Mouse (Mus musculus) liver, postnatal 0 days (tissue): ENCODE measurements around the gene Mad1l1. TPM values are rescaled to one million over a fixed set of nuclear protein-coding genes. Genes with fewer than 3 reads are reported as not detected.

Source experiments
- ATAC-seq: fragments of 200-750 bp; cut with Nextera tagmentation; 2 replicates; pipeline ENCODE4 v1.8.0; 2017; ENCODE audit warnings: mild to moderate bottlenecking, moderate library complexity
- DNase-seq: peaks from one replicate; pipeline ENCODE4 v3.0.0-alpha.2; 2016
- H3K27ac ChIP-seq: fragments of 300-500 bp; sonication (generic); 2 replicates; pipeline ENCODE4 v1.5.1; 2014; ENCODE audit warnings: antibody characterized with exemption, moderate library complexity, mild to moderate bottlenecking, low read depth
- H3K27me3 ChIP-seq: fragments of 300-500 bp; sonication (generic); 2 replicates; pipeline ENCODE4 v1.6.1; 2014; ENCODE audit warnings: low read length, control low read depth, mixed read lengths; ENCODE audit not compliant: insufficient read depth
- H3K36me3 ChIP-seq: fragments of 300-500 bp; sonication (generic); replicated peaks from 2 replicates; pipeline ENCODE4 v1.6.1; 2014; ENCODE audit warnings: mild to moderate bottlenecking, control low read depth, low read length, moderate library complexity, mixed read lengths; ENCODE audit not compliant: insufficient read depth
- H3K4me1 ChIP-seq: fragments of 300-500 bp; sonication (generic); 2 replicates; pipeline ENCODE4 v1.6.1; 2014; ENCODE audit warnings: antibody characterized with exemption, mild to moderate bottlenecking, control low read depth; ENCODE audit not compliant: insufficient read depth
- H3K4me2 ChIP-seq: fragments of 300-500 bp; sonication (generic); 2 replicates; pipeline ENCODE4 v1.6.1; 2014; ENCODE audit warnings: low read depth, mild to moderate bottlenecking, low read length, moderate library complexity, mixed read lengths
- H3K4me3 ChIP-seq: fragments of 300-500 bp; sonication (generic); 2 replicates; pipeline ENCODE4 v1.5.1; 2014; ENCODE audit warnings: low read depth, low read length
- H3K9ac ChIP-seq: fragments of 300-500 bp; sonication (generic); replicated peaks from 2 replicates; pipeline ENCODE4 v1.6.1; 2014; ENCODE audit warnings: mild to moderate bottlenecking, moderate library complexity
- H3K9me3 ChIP-seq: fragments of 300-500 bp; sonication (generic); 2 replicates; pipeline ENCODE4 v1.6.1; 2016; ENCODE audit warnings: mild to moderate bottlenecking, control low read depth, low read length, mixed read lengths
- CTCF ChIP-seq: sonication (generic); IDR thresholded peaks from 2 replicates; pipeline ENCODE4 v1.5.1; 2016; ENCODE audit warnings: antibody characterized with exemption, low read depth
- EP300 ChIP-seq: IDR thresholded peaks from 2 replicates; pipeline ENCODE4 v1.6.1; 2016; ENCODE audit warnings: antibody characterized with exemption, low read depth, mild to moderate bottlenecking
- WGBS: fragments of 180-500 bp; shearing (Covaris S2); extraction: QIAGEN DNeasy Blood & Tissue Kit; methylation state at CpG from one replicate; pipeline ENCODE4 v1.1.7; 2014; ENCODE audit not compliant: insufficient replicate concordance; 5-methylcytosine and 5-hydroxymethylcytosine counted together
- polyA plus RNA-seq: library from polyadenylated mRNA; unstranded; fragments of >200 nt; fragmentation: Nextera tagmentation; extraction: Ambion mirVana; gene quantifications from 2 replicates; pipeline ENCODE4 v1.2.1, GENCODE M21; 2015

The Mad1l1 gene
- polyA plus RNA-seq, 1 experiment from 2014 or later: 17.0 TPM

DNA sequence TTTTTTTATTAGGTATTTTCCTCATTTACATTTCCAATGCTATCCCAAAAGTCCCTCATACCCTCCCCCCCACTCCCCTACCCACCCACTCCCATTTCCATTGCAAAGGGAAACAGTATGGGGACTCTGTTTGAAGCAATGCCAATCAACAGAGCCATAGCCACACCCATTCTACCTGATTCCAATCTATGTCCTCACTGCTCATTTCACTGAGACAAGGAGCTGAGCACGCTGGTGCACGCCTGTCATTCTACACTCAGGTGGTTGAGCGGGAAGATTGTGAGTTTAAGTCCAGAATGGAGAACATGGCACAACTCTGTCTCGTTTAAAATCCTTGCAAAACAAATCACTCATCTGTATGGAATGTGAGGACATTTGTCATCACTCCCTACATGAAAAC, 11.2 kb upstream of the Mad1l1 start:
- H3K27me3 ChIP-seq: no peaks in the 10 kb centered on the region
- H3K36me3 ChIP-seq: peaks cover 4% of the 10 kb centered on the region
- no peak overlapping the region for H3K9ac ChIP-seq
- no peaks in the 10 kb centered on the region for H3K9me3 ChIP-seq
- peaks cover 15% of the 10 kb centered on the region for H3K4me1 ChIP-seq
- peak overlapping the region; percentile 79; the same call in 1 of the 2 replicates for H3K27ac ChIP-seq
- 53% methylated on average over 4 of the region's 4 CpGs for WGBS
- TF ChIP-seq CTCF: no peak
- no peak for TF ChIP-seq EP300
- no peak overlapping the region for H3K4me3 ChIP-seq
- H3K4me2 ChIP-seq: peak overlapping the region; percentile 86
- DNase-seq: no peak
- ATAC-seq: peak; percentile 26; the same call in 1 of the 2 replicates

DNA sequence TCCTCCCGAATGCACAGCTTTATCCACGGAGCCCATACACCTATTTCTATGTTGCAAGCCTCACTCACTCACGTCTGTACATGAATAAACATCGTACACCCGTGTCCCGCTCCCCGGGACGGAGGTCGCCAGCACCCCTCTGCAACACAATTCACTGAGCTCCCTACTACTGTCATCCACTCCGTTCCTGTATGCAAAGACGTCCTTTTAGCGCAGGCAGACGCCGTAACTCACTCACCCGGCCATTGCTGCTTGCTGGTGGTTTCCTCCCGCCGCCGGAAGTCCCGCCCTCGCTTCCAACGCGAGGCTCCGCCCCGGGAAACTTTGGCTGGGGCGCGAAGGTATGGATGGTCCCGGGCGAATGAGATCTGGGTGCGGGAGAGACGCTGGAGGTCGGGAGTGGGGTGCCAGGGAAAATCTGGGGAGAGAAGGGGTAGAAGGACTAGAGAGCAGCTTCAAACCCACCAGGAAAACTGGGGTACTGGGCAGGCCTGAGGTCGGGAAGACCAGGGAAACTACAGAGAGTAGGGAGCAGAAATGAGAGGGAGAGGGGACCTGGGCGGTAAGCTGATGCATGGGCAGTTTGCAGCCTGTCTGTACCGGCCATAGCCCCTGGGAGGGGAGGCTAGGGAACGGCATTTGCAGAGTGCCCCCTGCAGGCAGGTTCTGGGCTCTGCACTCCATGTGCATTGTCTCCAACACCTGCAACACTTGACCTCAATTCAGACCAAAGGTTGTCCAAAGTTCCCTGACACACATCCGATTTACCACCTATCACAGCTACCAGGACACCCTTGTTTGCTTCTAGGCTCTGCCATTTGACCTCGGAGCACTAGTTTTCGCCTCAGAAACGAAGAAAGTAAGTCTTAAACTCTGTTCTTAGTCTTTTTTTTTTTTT, 10.5 kb upstream of the Mad1l1 start, which contains the start of gene Mrm2:
Mrm2 (minus strand) TSS at position 284 of the 898 bp plus-strand sequence.
- peak; percentile 90 for DNase-seq
- Histone ChIP-seq H3K4me3 (peak within 1 kb of the TSS; percentile 57), H3K9me3 (no peaks in the 10 kb centered on the region), H3K9ac (peak within 1 kb of the TSS; percentile 67), H3K27me3 (no peaks in the 10 kb centered on the region), H3K36me3 (peaks cover 5% of the 10 kb centered on the region), H3K4me1 (peaks cover 15% of the 10 kb centered on the region), H3K27ac (peak within 1 kb of the TSS; percentile 79), H3K4me2 (peak within 1 kb of the TSS; percentile 86)
- peak; percentile 90 for ATAC-seq
- 1% methylated on average over 39 of the region's 39 CpGs for WGBS
- TF ChIP-seq CTCF (peak; percentile 93), EP300 (peak; percentile 19; the same call in 1 of the 2 replicates)

DNA sequence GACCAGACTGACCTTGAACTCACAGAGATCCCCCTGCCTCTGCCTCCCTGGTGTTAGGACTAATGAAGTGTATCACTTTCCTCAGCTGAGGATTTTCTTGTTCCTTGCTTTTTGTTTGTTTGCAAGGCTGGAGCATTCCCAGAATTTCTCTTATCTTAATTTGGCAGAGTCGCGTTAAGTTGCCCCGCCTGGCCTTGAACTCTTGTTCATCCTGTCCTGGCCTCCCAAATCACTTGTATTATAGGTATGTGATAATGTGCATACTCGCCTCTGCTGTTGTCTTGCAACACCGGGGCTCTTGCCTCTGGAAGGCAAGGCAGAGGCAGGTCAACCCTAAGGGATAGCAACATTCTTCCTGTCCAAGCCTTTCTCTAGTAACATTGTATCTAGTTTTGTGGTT, 2.7 kb upstream of the Mad1l1 start:
- Histone ChIP-seq H3K4me3 (no peak overlapping the region), H3K4me1 (peaks cover 8% of the 10 kb centered on the region), H3K36me3 (peaks cover 4% of the 10 kb centered on the region), H3K9ac (no peak overlapping the region), H3K9me3 (no peaks in the 10 kb centered on the region), H3K4me2 (no peak overlapping the region), H3K27me3 (no peaks in the 10 kb centered on the region), H3K27ac (no peak overlapping the region)
- 61% methylated on average over 5 of the region's 5 CpGs for WGBS
- no peak for TF ChIP-seq CTCF
- TF ChIP-seq EP300: no peak
- DNase-seq (no peak), ATAC-seq (no peak)

DNA sequence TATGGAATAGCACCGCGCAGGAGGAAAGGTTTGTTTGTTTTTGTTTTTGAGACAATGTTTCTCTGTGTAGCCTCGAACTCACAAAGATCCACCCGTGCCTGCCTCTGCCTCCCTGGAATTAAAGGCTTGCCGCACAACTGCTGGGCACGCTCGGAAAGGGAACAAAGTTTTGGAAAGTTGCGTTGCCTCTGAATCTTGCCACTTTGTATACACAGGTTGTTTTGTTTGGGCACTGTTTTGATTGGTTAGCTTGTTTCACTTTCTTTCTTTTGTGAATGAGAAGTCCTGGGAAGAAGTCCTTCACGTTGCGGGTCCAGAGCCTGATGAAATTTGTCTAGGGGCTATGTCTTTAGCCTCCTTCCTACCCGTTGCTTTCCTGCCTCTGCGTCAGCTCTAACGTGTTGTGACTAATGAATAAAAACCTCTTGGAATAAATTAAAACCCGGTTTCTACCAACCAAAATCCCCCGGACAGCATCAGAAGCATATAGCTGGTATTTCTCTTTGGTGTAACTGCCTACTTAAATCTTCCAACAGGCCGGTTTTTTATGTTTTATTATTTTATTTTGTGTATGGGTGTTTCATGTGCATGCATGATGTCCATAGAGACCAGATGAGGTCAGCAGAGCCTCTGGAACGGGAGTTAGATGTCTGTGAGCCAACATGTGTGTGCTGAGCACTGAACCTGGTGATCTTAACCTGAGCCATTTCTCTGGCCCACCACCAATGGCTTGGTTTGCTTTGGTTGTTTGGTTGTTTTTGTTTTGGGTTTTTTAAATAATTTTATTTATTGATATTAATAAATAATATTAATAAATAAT, 614 bp upstream of the Mad1l1 start:
- Histone ChIP-seq H3K9ac (peak overlapping the region; percentile 97), H3K4me3 (peak overlapping the region; percentile 88), H3K27ac (peak overlapping the region; percentile 97), H3K4me1 (peaks cover 8% of the 10 kb centered on the region), H3K4me2 (peak overlapping the region; percentile 87), H3K36me3 (0 out of 2 replicates have a peak, but pooled peaks cover 4% of the 10 kb centered on the region), H3K9me3 (no peaks in the 10 kb centered on the region), H3K27me3 (no peaks in the 10 kb centered on the region)
- no peak for DNase-seq
- TF ChIP-seq EP300 (no peak), CTCF (peak; percentile 53)
- peak; percentile 36 for ATAC-seq
- WGBS: under 1% methylated on average over 17 of the region's 17 CpGs

GRCm38 (mm10) chr5:140316716-140317115, 4.6 kb downstream of the Mad1l1 start:
- Histone ChIP-seq H3K36me3 (peaks cover 20% of the 10 kb centered on the region), H3K9ac (no peak overlapping the region), H3K4me1 (peaks cover 8% of the 10 kb centered on the region), H3K4me2 (no peak overlapping the region), H3K4me3 (no peak overlapping the region), H3K9me3 (no peaks in the 10 kb centered on the region), H3K27ac (no peak overlapping the region), H3K27me3 (no peaks in the 10 kb centered on the region)
- 82% methylated on average over 3 of the region's 3 CpGs for WGBS
- DNase-seq (no peak), ATAC-seq (no peak)
- TF ChIP-seq CTCF (no peak), EP300 (no peak)

DNA sequence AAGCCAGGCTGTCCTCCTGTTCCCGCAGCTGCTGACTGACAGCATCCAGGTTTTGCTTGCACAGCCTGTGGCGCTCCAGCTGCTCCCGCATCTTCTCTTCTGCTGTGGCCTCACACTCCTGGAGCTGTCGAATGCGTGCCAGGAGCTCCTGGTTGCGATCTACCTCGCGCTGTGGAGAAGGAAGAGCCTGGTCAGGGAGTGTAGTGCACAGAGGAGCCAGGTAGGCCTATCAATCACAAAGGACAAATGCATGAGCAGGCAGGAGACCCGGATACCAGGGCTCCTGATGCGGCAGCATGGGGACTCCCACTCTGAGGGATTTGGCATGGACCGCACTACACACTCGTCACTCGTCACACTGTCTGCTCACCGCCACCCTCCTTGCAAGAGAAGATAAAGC, 13.8 kb downstream of the Mad1l1 start:
- H3K4me3 ChIP-seq: no peak overlapping the region
- no peaks in the 10 kb centered on the region for H3K9me3 ChIP-seq
- WGBS: 92% methylated on average over 14 of the region's 14 CpGs
- peaks cover 50% of the 10 kb centered on the region for H3K36me3 ChIP-seq
- no peak overlapping the region for H3K27ac ChIP-seq
- ATAC-seq: no peak
- DNase-seq: no peak
- TF ChIP-seq EP300: no peak
- no peak for TF ChIP-seq CTCF
- H3K4me1 ChIP-seq: no peaks in the 10 kb centered on the region
- no peaks in the 10 kb centered on the region for H3K27me3 ChIP-seq
- no peak overlapping the region for H3K9ac ChIP-seq
- H3K4me2 ChIP-seq: no peak overlapping the region
